Mouse (Mus musculus) CH12.LX (cell line): ENCODE measurements around the gene Tbl1xr1. TPM values are rescaled to one million over a fixed set of nuclear protein-coding genes. Genes with fewer than 3 reads are reported as not detected.

ENCODE experiments used
- DNase-seq: peaks from one replicate; pipeline ENCODE4 v3.0.0-alpha.2; 2013; ENCODE audit errors: extremely low read depth
- H3K27ac ChIP-seq: 2 replicates; pipeline ENCODE4 v1.5.1; 2012; ENCODE audit warnings: low read depth, mild to moderate bottlenecking, control low read depth, moderate library complexity; ENCODE audit not compliant: insufficient read depth
- H3K27me3 ChIP-seq: replicated peaks from 2 replicates; pipeline ENCODE3; 2012; ENCODE audit warnings: inconsistent platforms
- H3K36me3 ChIP-seq, 2 experiments: replicated peaks in 1 of 2; 2 replicates each; pipeline versions ENCODE3 to v1.6.1; 2012; ENCODE audit warnings: inconsistent platforms in 1 of 2, low read length in 1 of 2, mild to moderate bottlenecking in 1 of 2, mixed read lengths in 1 of 2, moderate library complexity in 1 of 2; ENCODE audit not compliant: control insufficient read depth in 1 of 2, insufficient read depth in 1 of 2
- H3K4me1 ChIP-seq, 2 experiments: 2 replicates each; pipeline ENCODE4 v1.6.1; 2012; ENCODE audit warnings: inconsistent platforms in 1 of 2, moderate library complexity in 1 of 2; ENCODE audit not compliant: insufficient read depth in 2 of 2, control insufficient read depth in 1 of 2
- H3K4me2 ChIP-seq: 2 replicates; pipeline ENCODE4 v1.6.1; 2012; ENCODE audit warnings: low read depth, mild to moderate bottlenecking, control low read depth; ENCODE audit not compliant: poor library complexity, insufficient read depth, severe bottlenecking
- H3K4me3 ChIP-seq, 3 experiments: fragments of 150-350 bp in 1 of 3; sonication (generic) in 1 of 3; replicated peaks in 1 of 3; 2 replicates each; pipeline versions ENCODE3 to v1.5.1; 2011 to 2012; ENCODE audit warnings: low read depth in 2 of 3, low read length in 2 of 3, mild to moderate bottlenecking in 2 of 3, moderate library complexity in 2 of 3, control low read depth in 1 of 3, improper control_type of control experiment in 1 of 3, inconsistent platforms in 1 of 3, mixed read lengths in 1 of 3; ENCODE audit not compliant: poor library complexity in 1 of 3
- H3K79me2 ChIP-seq: replicated peaks from 2 replicates; pipeline ENCODE4 v1.6.1; 2012; ENCODE audit warnings: mild to moderate bottlenecking, moderate library complexity; ENCODE audit not compliant: control insufficient read depth, poor library complexity, insufficient read depth, severe bottlenecking; ENCODE audit errors: extremely low read depth
- H3K9ac ChIP-seq: 2 replicates; pipeline ENCODE4 v1.6.1; 2012; ENCODE audit warnings: low read depth, mild to moderate bottlenecking, control low read depth, moderate library complexity; ENCODE audit not compliant: insufficient read depth
- H3K9me3 ChIP-seq: replicated peaks from 2 replicates; pipeline ENCODE3; 2012; ENCODE audit warnings: low read length, inconsistent platforms, mixed read lengths
- BHLHE40 ChIP-seq: IDR thresholded peaks from 2 replicates; pipeline ENCODE4 v1.6.1; 2011; ENCODE audit warnings: mild to moderate bottlenecking, low read depth, low read length, improper control_type of control experiment
- CHD2 ChIP-seq: IDR thresholded peaks from 2 replicates; pipeline ENCODE4 v1.6.1; 2011; ENCODE audit warnings: low read length, improper control_type of control experiment
- CTCF ChIP-seq, 2 experiments: IDR thresholded peaks in 1 of 2; conservative IDR thresholded peaks in 1 of 2; 2 replicates each; pipeline ENCODE4 v1.5.1; 2011 to 2012; ENCODE audit warnings: low read depth in 2 of 2, low read length in 2 of 2, improper control_type of control experiment in 1 of 2, inconsistent platforms in 1 of 2, mild to moderate bottlenecking in 1 of 2, moderate library complexity in 1 of 2
- ELF1 ChIP-seq: IDR thresholded peaks from 2 replicates; pipeline ENCODE4 v1.6.1; 2014; ENCODE audit warnings: low read depth, mild to moderate bottlenecking, inconsistent platforms, low read length, improper control_type of control experiment
- GABPA ChIP-seq: IDR thresholded peaks from 2 replicates; pipeline ENCODE4 v1.6.1; 2012; ENCODE audit warnings: low read depth, low read length, improper control_type of control experiment, inconsistent platforms; ENCODE audit not compliant: insufficient replicate concordance
- HCFC1 ChIP-seq: IDR thresholded peaks from 2 replicates; pipeline ENCODE4 v1.6.1; 2012; ENCODE audit warnings: low read depth, mild to moderate bottlenecking, inconsistent platforms, low read length, improper control_type of control experiment
- IRF4 ChIP-seq: IDR thresholded peaks from 2 replicates; pipeline ENCODE4 v1.6.1; 2014; ENCODE audit warnings: low read depth, mild to moderate bottlenecking, inconsistent platforms, low read length, improper control_type of control experiment
- JUND ChIP-seq: conservative IDR thresholded peaks from 2 replicates; pipeline ENCODE4 v1.6.1; 2011; ENCODE audit warnings: low read depth, low read length, improper control_type of control experiment
- KAT2A ChIP-seq: IDR thresholded peaks from 2 replicates; pipeline ENCODE4 v1.6.1; 2012; ENCODE audit warnings: low read length, improper control_type of control experiment, inconsistent platforms; ENCODE audit not compliant: insufficient replicate concordance
- MAFK ChIP-seq: IDR thresholded peaks from 2 replicates; pipeline ENCODE4 v1.6.1; 2011; ENCODE audit warnings: low read length, improper control_type of control experiment; ENCODE audit not compliant: insufficient replicate concordance
- MAZ ChIP-seq: IDR thresholded peaks from 2 replicates; pipeline ENCODE4 v1.6.1; 2012; ENCODE audit warnings: low read depth, mild to moderate bottlenecking, inconsistent platforms, low read length, improper control_type of control experiment, moderate library complexity
- MEF2A ChIP-seq: IDR thresholded peaks from 2 replicates; pipeline ENCODE4 v1.6.1; 2014; ENCODE audit warnings: low read depth, mild to moderate bottlenecking, inconsistent platforms, low read length, improper control_type of control experiment, borderline replicate concordance
- MXI1 ChIP-seq: IDR thresholded peaks from 2 replicates; pipeline ENCODE4 v1.6.1; 2011; ENCODE audit warnings: mild to moderate bottlenecking, low read depth, low read length, improper control_type of control experiment
- MYC ChIP-seq: IDR thresholded peaks from 2 replicates; pipeline ENCODE4 v1.6.1; 2011; ENCODE audit warnings: low read depth, mild to moderate bottlenecking, improper control_type of control experiment, low read length
- NELFE ChIP-seq: IDR thresholded peaks from 2 replicates; pipeline ENCODE4 v1.6.1; 2011; ENCODE audit warnings: low read depth, low read length, improper control_type of control experiment
- POLR2AphosphoS2 ChIP-seq: IDR thresholded peaks from 2 replicates; pipeline ENCODE4 v1.6.1; 2011; ENCODE audit warnings: low read depth, low read length, improper control_type of control experiment
- RCOR1 ChIP-seq: conservative IDR thresholded peaks from 2 replicates; pipeline ENCODE4 v1.6.1; 2012; ENCODE audit warnings: low read depth, mild to moderate bottlenecking, inconsistent platforms, low read length, improper control_type of control experiment
- SMC3 ChIP-seq: IDR thresholded peaks from 2 replicates; pipeline ENCODE4 v1.6.1; 2011; ENCODE audit warnings: low read depth, low read length, improper control_type of control experiment
- TBP ChIP-seq: conservative IDR thresholded peaks from 2 replicates; pipeline ENCODE4 v1.6.1; 2011; ENCODE audit warnings: low read depth, low read length, improper control_type of control experiment
- TCF12 ChIP-seq: IDR thresholded peaks from 2 replicates; pipeline ENCODE4 v1.6.1; 2014; ENCODE audit warnings: low read depth, mild to moderate bottlenecking, inconsistent platforms, low read length, improper control_type of control experiment
- UBTF ChIP-seq: IDR thresholded peaks from 2 replicates; pipeline ENCODE4 v1.6.1; 2012; ENCODE audit warnings: low read depth, mild to moderate bottlenecking, inconsistent platforms, low read length, improper control_type of control experiment, moderate library complexity
- USF1 ChIP-seq: IDR thresholded peaks from 2 replicates; pipeline ENCODE4 v1.6.1; 2014; ENCODE audit warnings: low read depth, mild to moderate bottlenecking, inconsistent platforms, low read length, improper control_type of control experiment
- USF2 ChIP-seq: conservative IDR thresholded peaks from 2 replicates; pipeline ENCODE4 v1.6.1; 2011; ENCODE audit warnings: low read depth, low read length, improper control_type of control experiment
- ZKSCAN1 ChIP-seq: IDR thresholded peaks from 2 replicates; pipeline ENCODE4 v1.6.1; 2012; ENCODE audit warnings: low read depth, inconsistent platforms, low read length, improper control_type of control experiment, borderline replicate concordance
- ZMIZ1 ChIP-seq: IDR thresholded peaks from 2 replicates; pipeline ENCODE4 v1.6.1; 2012; ENCODE audit warnings: low read depth, mild to moderate bottlenecking, inconsistent platforms, low read length, improper control_type of control experiment
- ZNF384 ChIP-seq: IDR thresholded peaks from 2 replicates; pipeline ENCODE4 v1.6.1; 2012; ENCODE audit warnings: low read depth, low read length, improper control_type of control experiment, inconsistent platforms
- dilution Hi-C: fragments of 300-500 bp; cut with MboI; formaldehyde crosslinking; loops from 2 replicates; pipeline ENCODE4 v1.14.3; 2020; ENCODE audit warnings: low sequenced_read_pairs; ENCODE audit not compliant: extremely low pct_unique_long_range_greater_than_20kb, extremely low pct_ligation_motif_present
- in situ Hi-C: fragments of 300-500 bp; cut with MboI; formaldehyde crosslinking; loops from 3 replicates; pipeline ENCODE4 v1.14.3; 2019; ENCODE audit warnings: low sequenced_read_pairs, low pct_ligation_motif_present, low pct_unique_long_range_greater_than_20kb, mixed read lengths
- polyA plus RNA-seq: library from polyadenylated mRNA; unstranded; fragments of >175 nt; gene quantifications from 2 replicates; pipeline ENCODE4 v1.2.1, GENCODE M21; 2012; ENCODE audit warnings: low read depth; ENCODE audit not compliant: insufficient read length
- total RNA-seq, 2 experiments: library from RNA; depleted of rRNA; stranded (reverse); fragments of 300-350 nt in 1 of 2; fragments of >200 nt in 1 of 2; gene quantifications; 2 replicates each; pipeline ENCODE4 v1.2.3; 2012 to 2014

Tbl1xr1 gene
- total and polyA plus RNA-seq, 3 experiments, result 33.7 to 39.9 (median 38.3) TPM

DNA sequence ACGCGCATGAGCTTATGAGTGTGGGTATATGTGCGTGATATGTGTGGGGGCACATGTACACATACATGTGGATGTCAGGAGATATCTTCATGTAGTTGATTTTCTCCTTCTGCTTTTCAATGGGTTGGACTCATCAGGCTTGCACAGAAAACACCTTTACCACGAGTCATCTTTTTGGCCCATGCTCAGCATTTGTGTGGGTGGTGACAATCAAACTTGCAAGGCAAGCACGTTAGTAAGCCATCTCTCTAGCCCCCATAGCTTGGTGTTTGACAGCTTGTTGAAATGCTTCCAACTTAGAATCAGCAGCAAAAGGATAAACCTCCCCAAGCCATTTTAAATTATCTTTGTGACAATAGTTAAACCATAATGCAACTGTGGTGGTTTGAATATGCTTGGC is 7.8 kb upstream of the Tbl1xr1 start:
- Histone ChIP-seq H3K9me3 (no peaks in the 10 kb centered on the region), H3K4me2 (no peak overlapping the region), H3K36me3 (no peaks in the 10 kb centered on the region), H3K4me1 (peaks cover 0 to 4% of the 10 kb centered on the region in 2 experiments; a peak in 1 of 4 replicates), H3K27ac (no peak overlapping the region), H3K4me3 (no peak overlapping the region), H3K27me3 (no peaks in the 10 kb centered on the region), H3K79me2 (no peaks in the 10 kb centered on the region), H3K9ac (no peak overlapping the region)
- TF ChIP-seq ELF1, result no peak
- TF ChIP-seq ZKSCAN1, result no peak
- TF ChIP-seq MEF2A, result no peak
- no peak for TF ChIP-seq BHLHE40
- TF ChIP-seq ZMIZ1, result no peak
- TF ChIP-seq TCF12, result no peak
- TF ChIP-seq RCOR1, result no peak
- TF ChIP-seq MAFK, result no peak
- no peak for TF ChIP-seq SMC3
- no peak for TF ChIP-seq CTCF (conservative IDR thresholded peaks at IDR 0.05 in 1 of 2, IDR thresholded peaks at IDR 0.05 in 1 of 2; ENCODE audit: low read depth in 2 of 2, low read length in 2 of 2)
- TF ChIP-seq MAZ, result no peak
- TF ChIP-seq NELFE, result no peak
- TF ChIP-seq HCFC1, result no peak
- no peak for TF ChIP-seq CHD2
- TF ChIP-seq USF2, result no peak
- TF ChIP-seq GABPA, result no peak
- TF ChIP-seq IRF4, result no peak
- DNase-seq, result no peak
- dilution Hi-C loops (no loop called here), in situ Hi-C loops (no loop called here)

DNA sequence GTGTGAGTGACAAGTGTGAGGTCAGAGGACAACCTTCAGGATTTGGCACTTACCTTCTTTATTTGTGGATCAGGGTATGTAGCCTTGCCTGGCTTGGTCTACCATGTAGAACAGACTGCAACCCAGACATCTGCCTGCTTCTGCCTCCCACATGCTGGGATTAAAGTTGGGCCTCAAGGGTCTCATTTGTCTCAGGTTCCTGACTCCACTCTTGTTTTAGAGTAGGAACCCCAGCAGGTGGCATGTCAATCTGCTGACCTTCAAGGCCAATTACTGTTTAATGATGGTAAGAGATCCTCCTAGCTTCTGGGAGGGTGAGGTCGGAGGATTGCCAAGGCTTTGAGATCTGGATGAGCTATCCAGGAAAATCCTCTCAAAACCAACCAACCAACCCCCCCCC is 2.5 kb upstream of the Tbl1xr1 start:
- peaks cover 8 to 26% of the 10 kb centered on the region in 2 experiments for H3K4me1 ChIP-seq
- H3K79me2 ChIP-seq, result peaks cover 20% of the 10 kb centered on the region
- H3K4me2 ChIP-seq, result no peak overlapping the region
- in situ Hi-C loops (loop anchor here (5.0 kb wide), 2 partner anchors 87 to 137 kb away; no protein-coding TSS in a partner anchor), dilution Hi-C loops (no loop called here)
- H3K4me3 ChIP-seq, result no peak overlapping the region
- no peak overlapping the region for H3K27ac ChIP-seq
- peaks cover 0 to 1% of the 10 kb centered on the region in 2 experiments for H3K36me3 ChIP-seq
- DNase-seq, result no peak
- TF ChIP-seq KAT2A (no peak), IRF4 (no peak), POLR2AphosphoS2 (no peak), BHLHE40 (no peak), TBP (no peak), GABPA (no peak), MXI1 (no peak), MYC (no peak), JUND (no peak), USF1 (no peak), SMC3 (no peak), UBTF (no peak), ZNF384 (no peak)
- H3K27me3 ChIP-seq, result no peaks in the 10 kb centered on the region
- H3K9me3 ChIP-seq, result no peaks in the 10 kb centered on the region
- H3K9ac ChIP-seq, result no peak overlapping the region
